Mouse (Mus musculus): ENCODE data around the gene Ckm. TPM values are rescaled to one million over a fixed set of nuclear protein-coding genes. Genes with fewer than 3 reads are reported as not detected.

Gene Ckm
- total RNA-seq, 2 experiments from 2014 or later, result 3,672 to 3,752 TPM

- no peak for DNase-seq
These were observed 62.1 kb downstream of the Ckm start for GRCm38 (mm10) chr7:19466602-19467145.

DNA sequence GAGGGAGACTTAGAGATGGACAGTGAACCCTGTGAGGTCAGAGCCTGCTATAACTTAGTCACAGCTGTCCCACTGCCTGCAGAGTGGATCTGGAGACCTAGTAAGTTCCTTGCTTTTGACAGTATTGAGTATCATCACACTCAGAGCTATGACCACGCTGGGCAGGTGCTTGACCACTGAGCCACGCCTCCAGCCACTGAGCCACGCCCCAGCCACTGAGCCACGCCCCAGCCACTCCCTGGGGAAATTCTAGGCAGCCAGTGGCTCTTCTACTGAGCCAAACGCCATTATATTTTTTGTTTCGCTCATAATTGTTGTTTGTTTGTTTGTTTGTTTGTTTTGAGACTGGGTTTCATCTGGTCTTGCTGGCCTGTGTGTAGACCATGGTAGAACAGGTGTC is 63.1 kb downstream of the Ckm start:
- DNase-seq, result no peak

GRCm38 (mm10) chr7:19468279-19468678 is 63.7 kb downstream of the Ckm start:
- DNase-seq, result no peak

- no peak for DNase-seq
These were observed 64.8 kb downstream of the Ckm start for GRCm38 (mm10) chr7:19469404-19469803.

DNA sequence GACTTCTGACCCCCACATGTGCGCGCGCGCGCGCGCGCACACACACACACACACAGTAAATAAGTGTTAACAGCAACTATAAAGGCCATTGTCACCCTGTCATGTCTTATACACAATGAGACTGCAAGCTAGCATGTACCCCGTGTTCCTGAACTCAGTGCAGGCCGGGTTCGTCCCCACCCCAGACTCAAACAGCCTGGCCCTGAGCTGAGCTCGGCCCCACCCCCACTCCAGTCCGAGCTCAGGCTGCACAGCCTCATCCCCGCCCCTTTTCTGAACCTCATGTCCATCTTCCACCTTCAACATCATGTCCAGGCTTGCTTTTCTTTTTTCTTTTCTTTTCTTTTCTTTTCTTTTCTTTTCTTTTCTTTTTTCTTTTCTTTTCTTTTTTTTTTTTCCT is 65.7 kb downstream of the Ckm start:
- no peak for DNase-seq

DNA sequence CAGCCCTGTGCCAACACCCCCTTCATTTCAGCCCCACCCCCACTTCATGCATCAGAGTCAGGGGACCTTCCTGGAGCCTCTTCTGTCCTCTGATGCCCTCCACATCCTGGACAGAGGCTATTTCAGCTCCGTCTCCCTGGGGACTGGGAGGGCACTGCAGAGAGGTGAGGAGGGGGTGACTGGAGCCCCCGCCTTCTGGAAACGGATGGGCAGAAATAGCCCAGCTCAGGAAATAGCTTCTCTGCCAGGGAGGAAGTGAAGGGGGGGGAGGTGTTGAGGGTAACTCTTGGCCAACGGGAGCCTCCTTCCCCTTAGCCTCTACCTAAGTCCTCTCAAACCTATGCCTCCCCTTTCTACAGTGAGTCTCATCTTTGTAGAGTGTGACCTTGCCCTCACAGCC is 67.8 kb downstream of the Ckm start:
- peak in 1 of 2 experiments; percentile 53 for DNase-seq

Small RNA genes within 50 kb of the gene (microRNA-seq; reads per million reads assigned to microRNA genes)
- 0 reads per million in 2 experiments for gene Mir343

Other genes with a start within 250 kb of the Ckm start
- under 1 TPM in 1 of 2 experiments, not detected in 1; 0.13 TPM for gene Gipr, start 238.6 kb upstream of the Ckm start, total RNA-seq (2021)
- gene Eml2, start 228.4 kb upstream of the Ckm start, total RNA-seq (2021), result 10 to 100 TPM; 36.7 to 38.7 TPM
- 1 to 10 TPM; 5.5 to 7.1 TPM for gene Gpr4, start 192.2 kb upstream of the Ckm start, total RNA-seq (2021)
- gene Opa3, start 176.4 kb upstream of the Ckm start, total RNA-seq (2021), result 10 to 100 TPM; 65.1 to 70.8 TPM
- gene Vasp, start 133.0 kb upstream of the Ckm start, total RNA-seq (2021), result 10 to 100 TPM; 26.7 to 27.7 TPM
- gene Ppm1n, start 124.7 kb upstream of the Ckm start, total RNA-seq (2021), result not detected
- 100 to 1,000 TPM; 124 to 132 TPM for gene Rtn2, start 122.2 kb upstream of the Ckm start, total RNA-seq (2021)
- gene Fosb, start 94.7 kb upstream of the Ckm start, total RNA-seq (2021), result 1 to 10 TPM in 1 of 2 experiments, under 1 TPM in 1; 0.62 to 1.0 TPM
- gene Ercc1, start 60.0 kb upstream of the Ckm start, total RNA-seq (2021), result 10 to 100 TPM; 43.5 to 50.3 TPM
- 1 to 10 TPM; 9.6 to 10.0 TPM for gene Cd3eap, start 45.3 kb upstream of the Ckm start, total RNA-seq (2021)
- gene Ppp1r13l, start 45.0 kb upstream of the Ckm start, total RNA-seq (2021), result 10 to 100 TPM; 38.2 to 42.9 TPM
- 10 to 100 TPM in 1 of 2 experiments, 1 to 10 TPM in 1; 7.6 to 10.4 TPM for gene Ercc2, start 22.8 kb upstream of the Ckm start, total RNA-seq (2021)
- gene Klc3, start 672 bp upstream of the Ckm start, total RNA-seq (2021), result under 1 TPM; 0.32 to 0.46 TPM
- 10 to 100 TPM; 21.3 to 22.1 TPM for gene Mark4, start 54.0 kb downstream of the Ckm start, total RNA-seq (2021)
- gene Exoc3l2, start 58.6 kb downstream of the Ckm start, total RNA-seq (2021), result 1 to 10 TPM in 1 of 2 experiments, under 1 TPM in 1; 0.77 to 1.1 TPM
- 1 to 10 TPM; 2.7 to 2.8 TPM for gene Bloc1s3, start 103.6 kb downstream of the Ckm start, total RNA-seq (2021)
- gene Trappc6a, start 103.6 kb downstream of the Ckm start, total RNA-seq (2021), result 10 to 100 TPM; 44.3 to 45.3 TPM
- under 1 TPM in 1 of 2 experiments, not detected in 1; 0.18 TPM for gene Nkpd1, start 113.1 kb downstream of the Ckm start, total RNA-seq (2021)
- 10 to 100 TPM; 61.1 to 63.1 TPM for gene Ppp1r37, start 158.3 kb downstream of the Ckm start, total RNA-seq (2021)
- under 1 TPM; 0.35 to 0.49 TPM for gene Zfp296, start 172.5 kb downstream of the Ckm start, total RNA-seq (2021)
- gene Gemin7, start 172.8 kb downstream of the Ckm start, total RNA-seq (2021), result 10 to 100 TPM; 52.1 to 55.0 TPM
- 10 to 100 TPM; 10.5 to 15.6 TPM for gene Clasrp, start 199.7 kb downstream of the Ckm start, total RNA-seq (2021)
- gene Relb, start 224.7 kb downstream of the Ckm start, total RNA-seq (2021), result 1 to 10 TPM; 9.0 to 9.2 TPM

All from heart, adult 18-20 months (tissue).